Mouse (Mus musculus) midbrain, embryonic 10.5 days (tissue): Measurements from ENCODE around the gene Ostm1. TPM values are rescaled to one million over a fixed set of nuclear protein-coding genes. Genes with fewer than 3 reads are reported as not detected.

ENCODE experiments used
- DNase-seq: peaks from one replicate; pipeline ENCODE4 v3.0.0-alpha.2; 2017; ENCODE audit warnings: low spot score
- H3K27ac ChIP-seq: fragments of 300-500 bp; sonication (generic); replicated peaks from 2 replicates; pipeline ENCODE4 v1.5.1; 2016; ENCODE audit warnings: mild to moderate bottlenecking
- H3K27me3 ChIP-seq: fragments of 300-500 bp; sonication (generic); 2 replicates; pipeline ENCODE4 v1.6.1; 2016; ENCODE audit warnings: low read depth, mild to moderate bottlenecking; ENCODE audit not compliant: poor library complexity, severe bottlenecking
- H3K36me3 ChIP-seq: fragments of 300-500 bp; sonication (generic); 2 replicates; pipeline ENCODE4 v1.6.1; 2016; ENCODE audit warnings: mild to moderate bottlenecking, moderate library complexity
- H3K4me1 ChIP-seq: fragments of 300-500 bp; sonication (generic); 2 replicates; pipeline ENCODE4 v1.6.1; 2016
- H3K4me3 ChIP-seq: fragments of 300-500 bp; sonication (generic); 2 replicates; pipeline ENCODE4 v1.5.1; 2016; ENCODE audit warnings: mild to moderate bottlenecking, moderate library complexity
- H3K9me3 ChIP-seq: fragments of 300-500 bp; sonication (generic); replicated peaks from 2 replicates; pipeline ENCODE4 v1.6.1; 2016; ENCODE audit warnings: mild to moderate bottlenecking
- WGBS: fragments of 180-500 bp; shearing (Covaris S2); methylation state at CpG from one replicate; pipeline ENCODE4 v1.1.7; 2016; 5-methylcytosine and 5-hydroxymethylcytosine counted together
- polyA plus RNA-seq: library from polyadenylated mRNA; unstranded; fragments of >200 nt; fragmentation: Nextera tagmentation; extraction: Ambion mirVana; gene quantifications from 2 replicates; pipeline ENCODE4 v1.2.1, GENCODE M21; 2016

Gene Ostm1
- polyA plus RNA-seq, 1 experiment from 2014 or later: 22.8 TPM

DNA sequence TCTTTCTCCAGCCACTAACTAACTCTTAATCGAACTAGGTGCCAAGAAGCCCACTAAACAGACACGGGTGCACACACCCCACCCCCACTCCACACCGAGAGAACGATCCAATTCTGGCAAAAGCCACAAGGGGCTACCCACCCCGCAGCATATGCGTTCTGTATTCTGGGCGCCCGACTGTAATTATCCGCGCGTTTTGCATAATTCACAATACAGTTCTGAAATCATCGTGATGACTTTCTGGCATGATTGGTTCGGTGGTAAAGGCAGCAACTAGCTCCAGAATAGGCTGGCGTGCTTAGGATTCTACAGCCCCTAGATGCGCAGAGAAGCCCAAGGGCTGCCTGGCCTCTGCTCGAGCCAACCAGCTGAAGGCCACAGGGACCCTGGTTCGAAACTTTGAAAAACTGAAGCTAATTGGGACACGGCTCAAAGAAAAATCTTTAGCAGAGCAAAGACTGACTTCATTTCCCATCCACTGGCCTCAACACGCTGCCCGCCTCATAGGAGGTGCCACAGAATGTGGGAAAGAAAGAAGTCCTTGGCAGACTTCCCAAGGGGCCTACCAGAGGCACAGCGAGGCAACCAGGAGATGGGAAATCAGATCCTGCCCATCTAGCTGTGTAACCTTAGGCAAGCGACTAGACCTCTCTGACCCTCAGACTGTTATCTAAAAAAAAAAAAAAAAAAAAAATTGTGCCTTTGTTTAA lies 2.1 kb downstream of the Ostm1 start:
- H3K27me3 ChIP-seq: peaks cover 100% of the 10 kb centered on the region
- peaks cover 83% of the 10 kb centered on the region for H3K4me1 ChIP-seq
- WGBS: 8% methylated on average over 22 of the region's 22 CpGs
- H3K27ac ChIP-seq: no peak overlapping the region
- H3K9me3 ChIP-seq: peaks cover 4% of the 10 kb centered on the region; the same call in 1 of the 2 replicates
- H3K36me3 ChIP-seq: peaks cover 3% of the 10 kb centered on the region; the same call in 1 of the 2 replicates
- peak overlapping the region; percentile 67; the same call in 1 of the 2 replicates for H3K4me3 ChIP-seq
- DNase-seq: peak; percentile 31

DNA sequence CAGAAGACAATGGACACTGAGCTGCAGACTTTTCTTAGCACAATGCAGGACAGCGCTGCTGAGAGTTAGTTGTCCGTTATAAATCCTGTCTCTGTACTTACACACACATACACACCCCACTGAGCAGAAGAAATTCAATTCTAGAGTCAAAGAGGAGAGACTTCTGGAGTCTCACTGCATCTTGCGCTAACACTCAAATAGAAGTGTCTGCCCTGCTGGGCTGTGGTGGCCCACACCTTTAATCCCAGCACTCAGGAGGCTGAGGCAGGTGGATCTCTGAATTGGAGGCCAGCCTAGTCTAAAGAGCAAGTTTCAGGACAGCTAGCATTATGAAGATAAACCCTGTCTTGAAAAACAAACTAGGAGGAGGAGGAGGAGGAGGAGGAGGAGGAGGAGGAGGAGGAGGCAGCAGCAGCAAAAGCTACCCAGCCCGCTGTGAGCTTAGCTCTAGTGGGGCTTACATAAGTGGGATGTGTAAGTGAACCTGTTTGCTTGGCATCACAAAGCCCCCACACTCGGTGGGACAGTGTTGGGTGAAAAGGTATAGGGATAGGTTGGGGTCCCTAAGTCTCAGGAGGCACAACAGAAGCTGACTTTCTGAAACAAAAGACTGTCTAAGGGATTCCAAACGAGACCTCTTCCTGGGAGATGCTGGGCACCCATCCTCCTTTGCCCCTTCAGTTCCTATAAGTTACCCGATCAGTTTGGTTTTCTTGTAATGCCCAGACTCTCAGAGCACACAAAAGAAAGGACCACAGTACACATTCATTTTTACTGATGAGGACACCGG lies 4.5 kb downstream of the Ostm1 start:
- H3K36me3 ChIP-seq: peaks cover 3% of the 10 kb centered on the region; the same call in 1 of the 2 replicates
- DNase-seq: no peak
- WGBS: 3% methylated on average over 8 of the region's 8 CpGs
- no peak overlapping the region for H3K4me3 ChIP-seq
- H3K9me3 ChIP-seq: peaks cover 4% of the 10 kb centered on the region; the same call in 1 of the 2 replicates
- peaks cover 100% of the 10 kb centered on the region for H3K27me3 ChIP-seq
- H3K27ac ChIP-seq: no peak overlapping the region
- peaks cover 87% of the 10 kb centered on the region for H3K4me1 ChIP-seq

DNA sequence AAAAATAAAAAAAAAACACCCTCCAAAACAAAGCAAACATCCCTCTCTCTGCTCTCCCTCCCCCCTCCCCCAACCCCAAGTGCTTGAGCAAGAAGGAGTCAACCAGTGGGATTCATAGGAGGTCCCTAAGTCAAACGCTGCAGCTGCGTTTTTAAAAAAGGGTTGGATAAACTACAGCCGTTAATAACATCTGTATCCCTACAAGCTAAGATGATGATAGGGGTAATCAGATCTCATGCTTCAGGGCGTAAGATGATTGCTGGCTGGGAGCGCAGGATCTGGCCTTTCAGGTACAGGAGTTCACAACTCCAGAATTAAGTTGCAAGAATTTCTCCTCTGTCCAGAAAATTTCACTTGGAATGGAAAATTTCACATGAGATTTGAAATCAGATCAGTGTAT lies 5.9 kb downstream of the Ostm1 start:
- Histone ChIP-seq H3K36me3 (peaks cover 3% of the 10 kb centered on the region; the same call in 1 of the 2 replicates), H3K27me3 (peaks cover 100% of the 10 kb centered on the region), H3K4me1 (peaks cover 79% of the 10 kb centered on the region), H3K4me3 (no peak overlapping the region), H3K27ac (no peak overlapping the region), H3K9me3 (peaks cover 4% of the 10 kb centered on the region; the same call in 1 of the 2 replicates)
- no peak for DNase-seq
- under 1% methylated on average over 5 of the region's 5 CpGs for WGBS

DNA sequence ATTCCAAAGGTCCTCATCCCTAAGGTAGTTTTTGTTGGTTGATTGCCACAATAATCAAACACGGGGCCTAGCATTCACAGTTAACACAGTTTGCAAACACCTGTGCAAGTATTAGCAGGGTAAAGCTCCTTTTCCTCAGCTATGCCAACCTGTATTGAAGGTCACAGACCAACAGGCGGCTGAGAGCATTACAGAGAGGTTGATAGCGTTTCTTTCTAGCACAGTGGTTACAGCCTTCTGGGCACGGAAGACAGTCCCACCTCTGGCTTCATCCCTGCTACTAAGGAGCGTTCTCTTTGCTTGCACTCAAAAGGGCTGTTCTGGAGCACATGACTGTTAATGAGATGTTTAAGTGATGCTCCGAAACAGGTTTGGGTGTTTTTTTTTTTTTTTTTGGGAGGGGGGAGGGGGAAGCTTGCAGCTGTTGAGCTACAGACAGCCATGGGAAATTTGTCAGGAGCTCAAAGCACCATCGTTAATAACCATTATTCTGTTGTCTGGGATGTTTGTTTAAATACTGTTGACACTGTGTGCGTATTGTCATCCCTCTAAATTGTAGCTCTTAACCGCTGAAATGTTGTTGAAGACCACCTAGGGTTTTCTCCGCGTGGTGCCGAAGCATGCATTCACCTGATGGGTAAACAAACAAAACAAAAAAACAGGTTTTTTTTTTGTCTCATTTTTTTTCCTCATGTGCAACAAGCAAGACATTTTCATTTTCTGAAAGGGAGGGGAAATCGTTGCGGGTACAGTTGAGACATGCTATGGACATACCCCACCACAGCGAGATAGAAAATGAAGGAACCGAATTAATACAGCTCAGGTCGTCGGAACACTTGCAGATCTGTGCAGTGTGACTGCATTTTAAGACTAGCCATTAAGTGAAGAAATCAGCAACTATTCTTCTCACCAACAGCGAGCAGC lies 6.9 kb downstream of the Ostm1 start:
- WGBS: under 1% methylated on average over 19 of the region's 19 CpGs
- Histone ChIP-seq H3K4me1 (peaks cover 77% of the 10 kb centered on the region), H3K27ac (peak overlapping the region; percentile 83)

DNA sequence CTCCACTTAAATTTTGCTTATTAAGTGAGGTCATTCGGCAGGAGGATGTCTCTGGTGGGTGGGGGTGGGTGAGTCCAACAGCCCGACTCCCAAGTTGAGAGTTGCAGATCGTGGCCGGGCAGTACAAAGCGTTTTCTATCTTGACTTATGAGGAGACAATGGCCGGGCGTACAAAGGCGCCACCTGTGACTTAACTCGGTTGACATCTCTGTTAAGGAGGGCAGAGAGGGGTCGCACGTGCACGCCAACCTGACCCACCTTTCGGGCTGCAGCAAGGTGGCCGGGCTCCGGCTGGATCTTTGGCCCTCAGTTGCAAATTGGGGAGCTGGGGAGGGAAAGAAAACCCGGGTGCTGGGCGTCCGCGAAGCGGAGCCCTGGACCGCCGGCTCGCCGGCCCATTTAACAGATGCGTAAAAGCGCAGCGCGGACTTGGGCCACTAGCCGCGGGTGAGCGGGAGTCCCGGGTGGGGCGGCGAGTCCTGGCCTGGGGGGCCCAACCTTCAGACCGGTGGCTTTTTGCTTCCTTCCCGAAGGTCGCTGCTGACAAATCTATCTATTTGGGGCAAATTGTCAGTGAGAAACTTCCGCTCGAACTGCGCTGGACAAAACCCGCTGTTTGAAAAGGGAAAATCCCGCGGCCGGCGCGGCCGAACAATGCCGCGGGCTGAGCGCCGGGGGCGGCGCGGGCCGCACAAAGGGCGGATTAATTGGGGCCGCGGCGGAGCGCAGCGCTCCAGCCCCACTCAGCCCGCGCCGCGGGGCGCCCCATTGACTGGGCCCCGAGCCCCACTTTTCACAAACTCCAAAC lies 7.8 kb downstream of the Ostm1 start:
- Histone ChIP-seq H3K4me1 (peaks cover 74% of the 10 kb centered on the region), H3K27ac (peak overlapping the region; percentile 83), H3K4me3 (peak overlapping the region; percentile 52), H3K9me3 (peaks cover 2% of the 10 kb centered on the region; the same call in 1 of the 2 replicates), H3K36me3 (peaks cover under 1% of the 10 kb centered on the region; the same call in 1 of the 2 replicates), H3K27me3 (peaks cover 100% of the 10 kb centered on the region)
- peak; percentile 82 for DNase-seq
- WGBS: under 1% methylated on average over 67 of the region's 67 CpGs

More for the DNA sequence above, 6.9 kb downstream of the Ostm1 start:
- DNase-seq: peak; percentile 38
- Histone ChIP-seq H3K9me3 (peaks cover 4% of the 10 kb centered on the region; the same call in 1 of the 2 replicates), H3K4me3 (peak overlapping the region; percentile 52), H3K36me3 (peaks cover 3% of the 10 kb centered on the region; the same call in 1 of the 2 replicates), H3K27me3 (peaks cover 100% of the 10 kb centered on the region)

DNA sequence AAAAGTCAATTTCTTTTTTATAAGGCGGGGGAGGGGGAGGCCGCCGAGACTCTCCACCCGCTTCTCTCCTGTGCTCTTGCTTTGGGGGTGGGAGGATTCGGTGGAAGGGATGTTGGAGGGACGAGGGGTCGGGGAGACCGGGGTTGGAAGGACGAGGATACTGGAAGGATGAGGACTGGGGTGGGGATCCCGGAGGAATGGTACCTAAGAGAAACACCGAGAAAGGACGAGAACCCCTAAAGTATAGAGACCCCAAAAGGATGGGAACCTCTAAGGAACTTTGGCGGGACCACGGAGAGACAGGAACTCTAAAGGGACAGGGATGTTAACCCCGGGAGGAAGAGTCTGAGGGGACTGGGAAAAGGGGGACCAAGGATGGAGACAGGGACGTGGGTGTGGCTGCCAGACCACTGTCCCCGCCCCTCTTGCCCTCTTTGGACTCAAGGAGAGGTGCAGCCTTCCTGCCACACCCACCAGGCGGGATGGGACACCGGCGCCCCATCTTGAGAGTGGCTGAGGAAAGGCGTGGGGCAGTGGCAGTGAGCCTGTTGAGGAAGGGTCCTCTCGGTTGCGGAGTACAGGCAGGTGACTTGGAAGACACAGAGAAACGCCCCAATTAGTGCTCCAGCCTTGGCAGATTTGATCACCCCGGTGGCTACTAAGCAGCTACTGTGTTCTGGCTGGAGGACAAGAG lies 8.5 kb downstream of the Ostm1 start:
- WGBS: under 1% methylated on average over 25 of the region's 25 CpGs
- peak; percentile 62 for DNase-seq
- peak overlapping the region; percentile 52 for H3K4me3 ChIP-seq
- no peaks in the 10 kb centered on the region for H3K9me3 ChIP-seq
- no peaks in the 10 kb centered on the region for H3K36me3 ChIP-seq
- H3K27ac ChIP-seq: peak overlapping the region; percentile 83
- peaks cover 100% of the 10 kb centered on the region for H3K27me3 ChIP-seq
- peaks cover 73% of the 10 kb centered on the region for H3K4me1 ChIP-seq

DNA sequence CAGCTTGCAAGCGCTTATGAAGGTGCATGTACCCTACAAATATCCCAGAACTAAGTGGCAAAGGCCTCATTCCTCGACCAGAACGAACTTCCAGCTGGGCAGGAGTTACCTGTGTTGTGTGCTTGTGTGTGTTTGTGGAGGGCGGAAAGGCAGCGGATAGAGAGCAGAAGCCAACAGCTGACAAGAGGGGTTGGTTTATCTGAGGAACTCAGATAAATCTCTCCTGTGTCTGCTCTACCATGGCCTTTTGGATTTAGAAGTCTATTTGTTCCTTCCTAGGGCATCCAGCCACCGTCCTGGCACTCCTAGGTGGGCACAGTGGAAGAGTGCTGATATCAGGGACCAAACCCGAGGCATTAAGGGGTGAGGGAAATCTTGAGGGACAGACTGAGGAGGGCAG lies 9.6 kb downstream of the Ostm1 start:
- H3K4me1 ChIP-seq: peaks cover 63% of the 10 kb centered on the region
- no peaks in the 10 kb centered on the region for H3K9me3 ChIP-seq
- H3K27me3 ChIP-seq: peaks cover 96% of the 10 kb centered on the region
- DNase-seq: no peak
- WGBS: 11% methylated on average over 7 of the region's 7 CpGs
- no peak overlapping the region for H3K27ac ChIP-seq
- H3K4me3 ChIP-seq: no peak overlapping the region
- no peaks in the 10 kb centered on the region for H3K36me3 ChIP-seq

DNA sequence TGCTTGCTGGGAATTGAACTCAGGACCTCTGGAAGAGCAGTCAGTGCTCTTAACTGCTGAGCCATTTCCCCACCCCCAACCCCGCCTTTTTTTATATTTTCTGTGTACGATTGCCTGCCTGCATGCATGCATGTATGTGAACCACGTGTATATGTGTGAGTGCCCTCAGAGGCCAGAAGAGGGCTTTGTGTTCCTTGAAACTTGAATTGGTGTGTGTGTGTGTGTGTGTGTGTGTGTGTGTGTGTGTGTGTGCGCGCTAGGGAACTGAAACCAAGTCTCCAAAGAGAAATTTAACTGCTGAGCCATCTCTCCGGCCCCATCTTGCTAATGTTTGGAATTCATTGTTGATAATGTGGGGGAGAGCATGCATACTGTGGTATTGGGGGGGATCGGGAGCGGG lies 15.0 kb downstream of the Ostm1 start:
- H3K27ac ChIP-seq: no peak overlapping the region
- peaks cover 10% of the 10 kb centered on the region for H3K4me1 ChIP-seq
- H3K9me3 ChIP-seq: no peaks in the 10 kb centered on the region
- WGBS: 89% methylated on average over 8 of the region's 8 CpGs
- no peak for DNase-seq
- H3K36me3 ChIP-seq: no peaks in the 10 kb centered on the region
- peaks cover 69% of the 10 kb centered on the region for H3K27me3 ChIP-seq
- H3K4me3 ChIP-seq: no peak overlapping the region

DNA sequence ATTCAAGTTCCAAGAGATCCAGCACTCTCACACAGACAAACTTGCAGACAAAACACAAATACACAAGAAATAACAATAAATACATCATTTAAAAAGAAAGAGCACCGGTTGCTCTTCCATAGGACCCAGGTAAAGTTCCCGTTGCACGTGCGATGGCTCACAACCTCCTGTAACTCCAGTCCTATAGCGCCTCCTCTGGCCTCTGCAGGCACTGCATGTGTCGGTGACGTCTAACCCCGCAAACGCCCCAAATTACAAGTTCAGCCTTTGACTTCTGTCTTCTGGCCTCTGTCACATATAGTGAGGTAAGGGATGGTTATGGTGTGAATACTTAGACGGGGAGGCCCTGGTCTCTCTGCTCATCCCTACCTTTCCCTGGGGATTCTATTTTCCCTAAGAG lies 17.9 kb downstream of the Ostm1 start:
- no peak for DNase-seq
- WGBS: 30% methylated on average over 10 of the region's 10 CpGs
- H3K27me3 ChIP-seq: peaks cover 40% of the 10 kb centered on the region

DNA sequence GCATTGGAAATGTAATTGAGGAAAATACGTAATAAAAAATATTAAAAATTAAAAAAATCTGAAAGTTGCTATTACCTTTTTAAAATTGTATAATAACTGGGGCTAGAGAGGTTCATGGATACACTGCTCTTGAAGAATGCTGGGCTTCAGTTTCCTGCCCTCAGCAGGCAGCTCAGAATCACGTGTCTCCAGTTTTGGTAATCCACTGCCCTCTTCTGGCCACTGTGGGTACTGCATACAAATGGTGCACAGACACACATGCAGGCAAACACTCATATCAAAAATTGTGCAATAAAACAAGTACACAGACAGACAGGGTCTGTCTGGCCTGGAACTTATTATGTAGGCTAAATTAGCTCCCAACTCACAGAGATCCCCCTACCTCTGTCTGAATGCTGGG lies 21.3 kb downstream of the Ostm1 start:
- H3K27me3 ChIP-seq: peaks cover 37% of the 10 kb centered on the region
- no peak for DNase-seq
- WGBS: 68% methylated on average over 2 of the region's 2 CpGs

More for the DNA sequence above, 17.9 kb downstream of the Ostm1 start:
- Histone ChIP-seq H3K36me3 (no peaks in the 10 kb centered on the region), H3K27ac (no peak overlapping the region), H3K4me1 (no peaks in the 10 kb centered on the region; the same call in 1 of the 2 replicates), H3K9me3 (peaks cover 13% of the 10 kb centered on the region; the same call in 1 of the 2 replicates), H3K4me3 (no peak overlapping the region)

DNA sequence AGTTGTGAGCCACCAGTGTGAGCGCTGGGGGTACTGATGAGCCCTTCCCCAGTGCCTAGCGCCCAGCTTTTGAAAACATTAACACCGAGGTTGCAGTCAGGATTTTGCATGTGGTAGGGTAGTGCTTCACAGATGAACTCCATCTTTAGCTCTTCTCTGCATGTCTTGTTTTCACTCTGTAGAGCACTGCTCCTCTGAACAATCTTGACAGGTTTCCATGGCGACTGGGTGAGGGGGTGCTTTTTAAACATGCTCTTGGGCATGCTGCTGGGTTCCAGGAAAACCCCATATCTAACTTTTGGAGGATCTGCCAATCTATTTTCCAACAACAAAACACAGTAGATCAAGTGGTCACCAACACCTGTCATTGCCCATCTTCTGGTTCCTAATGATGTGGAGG lies 23.1 kb downstream of the Ostm1 start:
- no peaks in the 10 kb centered on the region; the same call in 1 of the 2 replicates for H3K4me1 ChIP-seq
- peaks cover 37% of the 10 kb centered on the region for H3K27me3 ChIP-seq
- WGBS: 80% methylated on average over 4 of the region's 4 CpGs
- DNase-seq: no peak
- H3K4me3 ChIP-seq: no peak overlapping the region
- H3K9me3 ChIP-seq: peaks cover 26% of the 10 kb centered on the region; the same call in 1 of the 2 replicates
- no peak overlapping the region for H3K27ac ChIP-seq
- no peaks in the 10 kb centered on the region for H3K36me3 ChIP-seq

More for the DNA sequence above, 21.3 kb downstream of the Ostm1 start:
- Histone ChIP-seq H3K36me3 (no peaks in the 10 kb centered on the region), H3K27ac (no peak overlapping the region), H3K9me3 (peaks cover 26% of the 10 kb centered on the region; the same call in 1 of the 2 replicates), H3K4me1 (no peaks in the 10 kb centered on the region; the same call in 1 of the 2 replicates), H3K4me3 (no peak overlapping the region)
